Mouse (Mus musculus) right cerebral cortex, postnatal 14 days (tissue): ENCODE measurements around the gene Gm20388.

Source experiments
- DNase-seq: peaks from one replicate; pipeline ENCODE4 v3.0.0; 2022

The Gm20388 gene

DNA sequence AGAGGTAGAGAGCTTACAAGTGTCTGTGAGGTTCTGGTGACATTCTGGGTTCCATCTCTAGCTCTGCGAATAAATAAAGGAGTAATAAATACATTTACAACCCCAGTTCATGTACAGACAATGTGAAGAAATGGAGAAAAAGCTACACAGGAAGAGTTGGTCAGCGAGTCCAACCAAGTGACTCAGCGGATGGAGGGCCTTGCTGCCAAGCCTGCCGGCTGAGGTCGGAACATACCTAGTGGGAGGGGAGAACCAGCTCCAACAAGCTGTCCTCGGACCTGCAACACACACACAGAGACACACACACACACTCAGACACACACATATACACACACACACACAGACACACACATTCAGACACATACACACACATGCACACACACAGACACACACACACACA, 1118.4 kb downstream of the Gm20388 start:
- DNase-seq, result no peak

DNA sequence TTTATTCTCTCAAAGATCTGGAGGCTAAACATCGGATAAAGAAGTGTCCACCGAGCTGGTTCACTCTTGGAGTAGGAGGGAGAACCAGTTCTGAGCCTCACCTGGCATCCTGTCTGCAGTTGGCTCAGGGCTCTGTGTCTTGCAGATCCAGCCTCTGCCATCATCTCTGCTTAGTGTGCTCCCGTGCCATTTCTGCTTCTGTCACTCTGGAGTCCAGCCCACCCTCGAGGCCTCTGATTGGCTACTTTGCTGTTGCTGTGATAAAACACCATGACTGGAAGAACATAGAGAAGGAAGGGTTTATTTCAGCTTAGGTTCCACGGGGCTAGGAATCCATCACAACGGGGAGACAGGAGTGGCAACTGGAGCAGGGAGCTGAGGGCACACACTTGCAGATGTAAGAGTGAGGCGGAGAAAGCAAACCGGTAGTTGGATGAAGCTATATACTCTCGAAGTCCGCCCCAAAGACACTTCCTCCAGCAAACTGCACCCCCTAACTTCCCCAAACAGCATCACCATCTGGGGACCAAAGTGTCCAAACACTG, 1119.9 kb downstream of the Gm20388 start:
- DNase-seq, result peak; percentile 33

DNA sequence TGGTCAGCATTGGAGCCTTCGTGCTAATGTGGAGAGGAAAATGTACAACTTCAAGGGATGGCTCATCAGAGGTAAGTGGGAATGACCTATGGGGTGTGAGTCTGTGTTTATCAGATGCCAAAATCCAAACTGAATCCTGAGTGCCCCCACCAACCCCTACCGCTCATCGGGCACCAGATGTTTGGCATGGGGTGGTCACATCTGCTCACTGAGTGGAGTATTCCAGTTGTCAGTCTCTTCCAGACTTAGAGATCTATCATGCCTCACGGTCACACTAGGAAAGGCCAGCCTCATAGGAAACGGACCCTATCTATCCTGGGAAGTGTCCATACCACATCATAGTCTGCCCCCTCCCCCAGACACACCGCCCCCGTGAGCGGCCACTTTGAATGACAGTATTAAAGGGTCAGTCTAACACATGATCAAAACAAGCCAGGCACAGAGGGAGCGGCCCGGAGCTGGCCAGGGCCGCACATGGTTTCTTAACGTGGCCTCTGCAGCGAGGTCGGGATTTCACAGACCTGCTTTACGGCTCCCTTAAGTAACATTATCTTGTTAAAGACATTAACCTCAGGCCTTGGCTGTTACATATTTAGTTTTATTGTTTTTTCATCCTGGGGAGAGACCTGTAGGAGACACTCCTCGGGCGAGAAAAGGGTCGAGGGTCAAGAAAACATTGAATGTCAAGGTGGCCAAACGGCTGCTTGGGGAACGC, 1122.8 kb downstream of the Gm20388 start:
- no peak for DNase-seq

DNA sequence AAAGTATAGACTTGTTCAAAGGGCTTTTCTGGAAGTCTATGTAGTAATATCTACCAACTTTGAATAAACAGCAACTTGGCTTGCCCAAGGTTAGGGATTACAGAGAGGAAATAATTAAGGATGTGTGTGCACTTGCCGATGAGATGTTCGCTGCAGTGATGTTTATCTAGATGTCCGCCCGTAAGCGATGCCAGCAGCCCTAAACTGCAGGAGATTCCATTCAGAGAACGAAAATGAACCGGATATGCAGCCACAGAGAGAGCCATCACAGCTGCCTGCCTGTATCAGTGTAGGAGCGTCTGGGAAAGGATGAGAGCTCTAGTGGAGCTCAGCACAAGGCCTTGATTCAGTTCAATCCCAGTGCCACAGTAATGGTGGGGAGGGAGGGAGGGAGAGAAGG, 1125.0 kb downstream of the Gm20388 start:
- DNase-seq, result no peak

DNA sequence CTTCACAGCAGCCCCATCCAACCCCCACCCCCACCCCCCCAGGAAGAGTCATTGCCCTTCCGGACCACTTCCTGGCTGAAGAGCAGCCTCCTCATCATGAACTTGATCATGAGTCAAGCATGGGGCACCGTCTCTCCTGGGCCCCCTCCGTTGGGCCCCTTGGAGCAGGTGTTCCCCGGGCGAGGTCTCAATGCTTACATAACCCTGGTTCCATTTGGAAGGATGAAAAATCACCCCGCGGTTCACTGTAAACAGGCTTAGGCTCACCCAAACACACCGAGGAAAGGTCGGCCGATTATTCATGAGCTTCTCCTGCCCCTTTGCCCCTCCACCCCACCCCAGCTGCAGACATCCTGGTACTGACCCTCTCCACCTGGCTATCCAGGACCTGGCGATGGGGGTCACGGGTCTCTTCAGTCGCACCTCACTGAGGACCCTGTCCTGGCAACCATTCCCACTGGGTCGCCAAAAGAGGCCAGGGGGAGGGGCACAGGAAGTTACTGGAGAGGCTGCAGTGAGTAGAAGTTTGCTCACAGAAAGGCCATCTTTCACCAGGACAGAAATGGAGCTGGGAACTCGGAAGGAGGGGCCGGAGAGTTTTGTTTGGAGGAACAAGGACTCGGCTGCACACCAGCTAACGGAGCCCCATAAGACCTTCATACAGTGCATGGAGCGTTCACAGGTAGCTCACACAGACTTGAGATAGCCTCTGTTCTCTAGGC, 1133.2 kb downstream of the Gm20388 start:
- DNase-seq, result no peak

DNA sequence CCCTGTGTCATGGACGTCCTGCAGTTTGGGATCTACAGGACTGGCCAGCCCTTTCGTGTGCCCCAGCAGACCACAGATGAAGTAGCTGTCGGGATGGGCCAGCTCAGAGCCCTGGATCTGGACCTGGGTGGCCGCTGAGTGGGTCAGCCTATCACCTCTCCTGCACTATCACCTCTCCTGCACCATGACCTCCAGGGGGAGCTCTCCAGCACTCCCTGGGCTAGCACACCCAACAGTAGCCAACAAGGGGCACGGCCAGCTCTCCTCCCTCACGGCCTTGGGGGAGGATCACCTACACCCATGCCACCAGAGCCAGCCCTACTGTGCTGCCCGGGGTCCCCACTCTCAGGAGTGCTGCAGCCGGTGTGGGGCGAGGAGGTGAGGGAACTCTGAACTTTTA, 1136.8 kb downstream of the Gm20388 start:
- DNase-seq, result no peak

DNA sequence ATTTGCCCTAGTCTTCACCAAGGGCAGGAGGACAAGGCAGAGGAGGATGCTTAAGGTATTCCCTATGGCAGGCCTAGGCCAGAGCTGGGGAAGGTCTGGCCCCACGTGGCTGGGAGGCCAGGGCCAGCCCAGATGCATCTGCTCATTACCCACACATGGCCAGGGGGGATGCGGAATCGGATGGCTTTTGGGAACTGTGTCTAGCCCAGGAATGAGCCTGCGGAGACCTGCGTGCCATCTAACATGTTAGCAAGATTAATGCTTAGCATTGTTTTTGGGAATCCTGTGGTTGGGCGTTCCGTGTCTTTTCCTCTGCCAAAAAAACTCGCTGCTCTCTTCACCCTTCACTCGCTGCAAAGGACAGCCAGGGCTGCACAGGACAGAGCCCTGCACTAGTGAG, 1147.4 kb downstream of the Gm20388 start:
- DNase-seq, result no peak

DNA sequence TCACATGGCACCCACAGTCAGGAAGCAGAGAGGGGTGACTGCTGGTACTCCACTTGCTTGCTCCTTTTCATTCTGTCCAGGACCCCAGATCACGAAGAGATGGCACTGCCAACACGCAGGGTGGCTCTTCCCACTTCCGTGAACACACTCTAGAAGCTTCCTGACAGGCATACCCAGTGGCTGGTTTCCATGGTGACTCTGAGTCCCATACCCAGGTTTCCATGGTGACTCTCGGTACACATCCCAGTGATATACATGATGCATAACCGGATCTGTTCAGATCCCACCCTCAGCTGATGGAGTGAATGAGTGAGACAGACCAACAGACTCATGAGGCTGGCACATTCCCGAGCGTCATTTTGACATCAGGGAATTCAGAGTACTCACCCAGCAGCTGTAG, 1148.5 kb downstream of the Gm20388 start:
- no peak for DNase-seq

DNA sequence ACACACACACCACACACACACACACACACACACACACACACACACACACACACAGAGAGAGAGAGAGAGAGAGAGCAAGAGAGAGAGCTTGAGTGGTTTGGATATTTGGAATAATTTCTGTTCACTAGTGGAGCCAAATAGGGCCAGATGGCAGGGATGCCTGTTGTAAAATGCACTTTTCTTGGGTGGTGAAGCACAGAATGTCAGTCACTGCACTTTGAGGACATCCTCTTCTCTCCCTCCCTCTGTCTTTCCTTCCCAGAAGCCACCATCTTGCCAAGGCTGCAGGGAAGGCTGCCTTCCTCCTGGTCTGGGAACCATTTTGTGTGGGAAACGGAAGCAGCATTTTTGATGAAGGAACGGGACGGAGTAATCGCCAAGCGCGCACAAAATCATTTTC, 1151.9 kb downstream of the Gm20388 start:
- DNase-seq, result no peak

DNA sequence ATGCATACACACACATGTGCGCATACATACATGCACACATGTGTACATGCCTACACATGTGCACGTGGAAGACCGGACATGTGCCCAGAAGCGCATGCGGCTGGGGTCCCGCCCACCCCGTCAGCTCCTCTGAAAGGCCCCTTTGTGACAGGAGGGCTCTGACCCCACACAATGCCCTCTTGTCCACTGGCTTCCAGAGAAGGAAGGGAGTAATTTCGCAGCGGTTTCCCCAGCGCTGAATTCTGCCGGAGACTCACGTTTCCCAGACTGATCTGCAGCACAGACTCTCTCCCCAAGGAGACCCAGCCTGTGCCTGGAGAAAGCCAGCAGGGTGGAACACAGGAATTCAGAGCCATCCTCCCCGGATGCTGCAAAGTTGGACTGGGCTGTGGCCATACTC, 1153.0 kb downstream of the Gm20388 start:
- DNase-seq, result no peak

DNA sequence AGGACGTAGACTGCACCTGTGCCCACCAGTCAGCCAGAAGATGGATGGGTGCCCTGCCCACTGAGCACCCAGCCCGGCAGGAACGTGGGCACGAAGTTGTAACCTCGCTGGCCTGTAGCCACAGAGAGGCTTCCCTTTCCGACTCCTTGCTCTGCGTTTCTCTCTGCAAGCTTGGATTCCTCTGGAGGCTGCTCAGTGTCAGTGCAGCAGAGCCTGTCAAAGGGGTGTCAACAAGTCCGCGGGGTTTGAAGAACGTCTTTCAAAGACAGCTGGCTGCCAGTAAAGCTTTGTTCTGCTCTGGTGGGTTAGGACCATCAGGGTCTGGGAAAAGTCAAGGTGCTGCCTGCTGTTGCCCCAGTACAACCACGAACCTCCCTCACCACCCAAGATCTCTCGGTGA, 1160.8 kb downstream of the Gm20388 start:
- DNase-seq, result no peak

DNA sequence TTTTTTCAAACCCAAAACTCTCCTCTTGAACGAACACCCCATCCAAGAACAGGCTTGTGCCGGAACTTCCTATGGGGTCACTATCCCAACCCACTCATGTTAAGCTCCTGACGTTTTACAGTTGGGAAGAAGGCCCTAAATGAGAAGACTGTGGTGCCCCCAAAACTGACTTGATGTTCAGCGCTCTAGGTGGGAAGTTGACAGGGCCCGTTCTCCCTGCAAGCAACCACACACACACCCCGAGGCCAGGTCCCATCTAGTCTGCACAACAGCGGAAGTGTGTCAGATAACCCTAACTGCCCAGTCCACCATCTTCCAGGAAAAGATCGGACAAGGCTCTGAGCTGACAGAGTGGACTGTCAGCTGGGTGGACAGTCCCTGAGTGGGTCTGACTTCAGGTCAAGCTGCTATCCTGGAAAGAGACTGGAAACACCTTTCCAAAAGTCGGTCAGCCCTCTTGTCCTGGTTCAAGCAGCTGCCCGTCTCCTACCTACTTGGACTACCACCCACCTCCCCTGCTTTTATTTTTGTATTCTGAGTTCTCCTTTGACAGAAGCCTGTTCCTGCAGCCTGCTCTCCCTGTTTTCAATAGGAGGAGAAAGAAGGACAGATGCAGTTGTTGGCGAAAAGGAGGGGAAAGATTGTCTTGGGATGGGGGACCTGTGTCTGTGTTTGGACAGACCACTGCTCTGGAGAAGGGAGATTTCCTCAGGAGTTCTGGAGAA, 1161.9 kb downstream of the Gm20388 start:
- no peak for DNase-seq

DNA sequence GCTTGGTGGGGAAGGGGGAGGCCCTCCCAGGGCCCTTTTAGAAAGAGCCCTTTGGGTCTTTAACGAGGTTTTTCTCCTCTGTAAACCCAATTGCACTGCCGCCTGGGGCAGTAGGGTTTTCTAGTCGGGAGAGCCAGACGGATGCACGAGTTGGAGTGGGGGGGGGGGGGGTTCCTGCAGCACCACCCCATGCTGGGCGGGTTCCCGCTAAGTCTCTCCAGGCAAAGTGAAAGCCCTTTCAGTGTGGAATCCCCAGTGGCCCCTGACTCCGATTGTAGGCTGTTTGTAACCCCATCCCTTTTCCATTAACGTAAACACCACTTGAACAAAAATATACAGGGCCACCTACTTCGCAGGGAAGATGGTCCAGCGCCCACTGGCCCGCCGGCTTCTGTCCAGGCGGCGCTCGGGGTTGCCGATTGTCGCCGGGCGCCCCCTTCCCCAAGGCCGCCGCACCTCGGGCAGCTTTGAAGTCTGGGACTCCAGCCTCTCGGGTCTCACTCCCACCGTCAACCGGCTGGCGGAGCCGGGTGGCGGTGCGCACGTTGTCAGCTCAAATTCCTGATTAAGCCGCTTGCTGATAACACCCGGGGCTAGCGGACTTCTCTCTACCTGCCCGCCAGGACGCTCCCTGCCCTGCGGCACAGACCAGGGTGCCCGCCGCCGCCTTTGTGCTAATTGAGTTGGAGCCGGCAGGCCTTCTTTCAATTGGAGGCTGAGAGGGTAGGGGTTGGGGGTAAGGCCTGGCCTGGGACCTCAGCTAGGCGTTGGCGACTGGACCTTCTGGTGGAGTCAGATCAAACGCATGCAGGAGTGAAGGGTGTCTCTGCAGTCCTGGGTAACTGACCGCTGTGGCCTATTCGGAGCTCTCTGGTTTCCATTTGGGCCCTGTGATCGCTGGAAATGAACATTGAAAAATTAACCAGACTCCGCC, 1162.8 kb downstream of the Gm20388 start:
- no peak for DNase-seq

DNA sequence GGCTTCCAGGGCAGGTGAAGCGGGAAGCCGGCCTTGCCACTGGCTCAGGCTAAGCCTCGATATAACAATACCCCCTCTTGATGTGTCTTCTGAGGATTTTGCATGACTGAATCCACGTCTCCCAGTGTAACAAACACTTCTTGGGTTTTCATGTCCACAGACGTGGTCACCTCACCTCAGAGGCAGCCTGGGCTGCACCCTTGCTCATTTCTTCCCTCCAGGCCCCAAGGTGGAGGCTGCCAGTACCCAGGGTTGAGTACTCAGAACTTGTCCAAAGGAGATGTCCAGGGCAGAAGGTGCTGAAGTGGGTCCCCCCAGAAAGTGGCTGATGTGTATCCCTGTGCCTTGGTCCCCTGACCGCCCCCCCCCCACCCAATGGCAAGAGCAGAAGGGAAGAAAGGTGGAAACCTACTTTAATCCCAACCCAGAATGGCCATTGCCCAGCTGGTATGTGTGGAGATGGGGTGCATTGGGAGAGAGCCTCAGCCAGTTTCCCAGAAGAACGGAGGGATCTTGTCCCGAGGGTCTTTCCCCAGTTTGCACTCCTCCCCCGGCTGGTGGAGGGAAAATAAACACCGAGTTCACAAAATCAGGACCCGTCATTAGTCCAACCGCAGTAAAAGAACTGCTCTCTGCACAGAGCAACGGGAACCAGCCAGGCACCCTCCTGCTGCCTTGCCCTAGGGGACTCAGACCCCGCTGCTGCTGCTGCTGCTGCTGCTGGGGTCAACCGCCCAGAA, 1163.6 kb downstream of the Gm20388 start:
- DNase-seq, result no peak

DNA sequence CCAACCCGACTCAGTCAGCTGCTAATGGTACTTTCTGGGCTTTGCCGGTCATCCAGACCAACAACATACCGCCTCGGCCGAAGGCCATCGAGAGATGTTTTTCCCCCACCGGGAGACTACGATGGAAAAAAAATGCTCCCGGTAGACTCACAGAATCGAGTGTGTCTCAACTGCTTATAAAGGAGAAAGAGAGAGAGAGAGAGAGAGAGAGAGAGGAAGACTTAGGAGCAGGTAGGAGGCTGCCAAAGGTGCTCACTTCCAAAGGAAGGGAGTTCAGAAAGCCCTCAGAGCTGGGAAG, 1164.2 kb downstream of the Gm20388 start:
- no peak for DNase-seq

DNA sequence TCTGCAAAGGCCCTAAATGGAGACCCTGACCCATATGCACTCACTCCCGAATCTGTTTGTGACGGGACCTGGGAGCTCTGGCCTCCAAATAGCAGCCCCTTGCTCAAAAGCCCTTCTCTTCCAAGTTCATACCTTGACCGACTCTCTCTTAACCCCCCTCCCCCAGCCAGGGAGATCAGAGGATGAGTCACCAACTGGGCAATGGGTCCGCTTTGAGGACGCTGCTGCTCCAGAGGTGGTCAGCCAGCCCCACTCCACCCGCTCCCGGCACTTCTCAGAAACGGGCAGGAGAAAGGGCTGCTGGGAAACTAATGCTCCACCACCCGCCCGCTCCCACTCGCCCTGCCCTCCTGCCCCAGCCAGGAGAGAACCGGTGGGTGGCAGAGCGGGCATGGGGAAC, 1165.3 kb downstream of the Gm20388 start:
- DNase-seq, result no peak

DNA sequence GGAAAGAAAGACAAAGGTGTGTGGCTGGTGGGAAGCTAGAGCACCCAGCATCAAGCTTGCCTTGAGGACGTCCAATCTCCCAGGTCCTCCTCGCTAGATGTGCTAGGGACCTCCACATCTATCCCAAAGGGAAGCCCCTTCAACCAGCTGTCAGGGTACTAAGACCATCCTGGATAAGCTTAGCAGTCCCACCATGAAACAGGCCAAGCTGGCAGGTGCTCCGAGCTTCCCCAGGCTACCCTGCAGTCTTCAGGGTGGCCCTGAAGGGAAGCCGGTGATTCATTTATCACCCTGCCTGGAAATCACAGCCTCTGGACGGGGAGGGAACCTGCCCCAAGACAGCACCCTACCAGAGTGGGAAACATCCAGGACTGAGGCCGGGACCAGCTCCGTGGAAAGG, 1165.9 kb downstream of the Gm20388 start:
- no peak for DNase-seq

DNA sequence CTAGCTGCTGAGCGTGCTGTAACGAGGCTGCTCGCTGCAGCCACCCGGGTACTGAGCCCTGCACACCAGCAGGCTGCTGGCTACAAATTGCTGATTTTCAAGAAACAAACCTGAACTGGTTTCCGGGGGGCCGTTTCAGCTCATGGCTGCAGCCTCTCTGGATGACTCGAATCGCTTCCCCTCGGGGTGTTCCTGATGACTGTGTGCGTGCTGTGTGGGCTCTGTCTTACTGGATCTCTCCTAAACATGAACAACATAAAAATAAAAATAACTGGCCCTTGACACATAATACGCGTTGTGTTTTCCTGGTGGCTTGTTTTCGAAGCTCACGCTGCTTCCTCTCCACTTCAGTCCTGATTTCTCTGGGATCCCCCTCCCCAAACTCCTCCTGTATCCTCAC, 1168.1 kb downstream of the Gm20388 start:
- no peak for DNase-seq

DNA sequence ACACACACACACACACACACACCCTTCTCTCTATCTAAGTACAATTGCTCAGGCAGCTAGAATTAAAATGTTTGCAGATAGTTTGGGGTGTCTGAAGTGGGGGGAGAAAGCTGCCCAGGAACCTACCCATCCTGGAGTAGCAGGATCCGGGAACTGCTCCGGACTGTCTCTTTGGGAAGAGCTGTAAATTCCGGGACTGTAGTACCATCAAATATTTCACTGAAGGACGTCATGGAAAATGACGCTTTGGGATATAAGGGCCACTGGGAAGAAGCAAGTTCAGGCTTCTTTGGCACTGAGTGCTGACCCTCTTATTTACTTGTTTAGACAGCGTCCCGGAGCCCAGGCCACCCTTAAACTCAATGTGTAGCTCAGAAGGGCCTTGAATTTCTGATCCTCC, 1168.6 kb downstream of the Gm20388 start:
- no peak for DNase-seq

DNA sequence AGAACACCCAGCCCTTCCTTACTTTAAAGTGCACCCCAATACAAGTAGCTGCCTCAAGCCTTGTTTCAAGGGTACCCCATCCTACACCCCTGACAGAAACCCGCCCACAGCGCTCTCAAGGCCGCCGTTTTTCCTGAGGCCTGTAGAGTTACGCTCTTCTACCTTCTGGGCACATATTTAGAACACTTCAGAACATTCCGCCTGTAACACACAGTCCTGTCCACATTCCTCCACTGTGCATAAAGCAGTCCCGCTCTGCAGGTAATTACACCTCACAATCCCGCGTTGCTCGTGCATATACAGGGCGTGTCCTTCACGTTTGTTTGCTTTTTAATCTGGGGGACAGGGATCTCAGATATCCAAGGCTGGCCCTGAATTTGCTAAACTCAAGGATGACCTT, 1169.3 kb downstream of the Gm20388 start:
- no peak for DNase-seq

DNA sequence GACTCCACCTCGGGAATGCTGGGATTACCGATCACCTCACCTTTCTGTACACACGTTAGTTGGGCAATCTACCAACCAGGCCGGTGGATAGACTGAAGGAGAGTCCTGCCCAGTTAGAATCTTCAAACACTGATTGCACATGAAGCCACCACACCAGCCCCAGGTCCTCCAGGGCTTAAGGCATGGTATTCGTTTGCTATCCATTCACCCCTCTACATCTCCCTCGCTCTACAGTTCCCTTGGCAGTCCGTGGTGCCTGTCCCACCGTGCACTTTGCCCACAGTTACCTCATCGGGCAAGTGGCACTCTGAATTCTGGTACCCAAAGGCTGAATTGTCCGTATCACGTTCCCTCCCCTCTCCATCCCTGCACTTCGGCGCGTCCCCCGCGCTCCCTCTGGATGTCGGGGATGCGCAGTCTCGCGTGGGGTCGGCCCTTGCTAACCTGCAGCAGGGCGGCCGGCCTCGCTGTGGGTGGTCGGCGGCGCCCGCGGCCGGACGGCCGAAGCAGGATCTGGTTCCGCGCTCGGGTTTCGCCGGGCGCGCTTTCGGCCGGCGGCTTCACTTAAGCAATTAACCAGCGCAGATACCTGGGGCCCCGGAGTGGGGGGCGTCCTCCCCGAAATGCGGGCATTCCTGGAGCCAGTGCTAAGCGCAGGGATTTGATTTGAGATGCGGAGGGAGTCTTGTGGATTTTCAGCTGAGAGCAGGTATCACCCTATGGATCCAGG, 1169.9 kb downstream of the Gm20388 start:
- no peak for DNase-seq
